Mouse (Mus musculus) MEL (cell line): ENCODE results near the gene Afdn. TPM values are rescaled to one million over a fixed set of nuclear protein-coding genes. Genes with fewer than 3 reads are reported as not detected.

Experiments
- DNase-seq: peaks from one replicate; pipeline ENCODE4 v3.0.0; 2011; ENCODE audit warnings: low read depth, low spot score
- H3K27ac ChIP-seq: 2 replicates; pipeline ENCODE4 v1.5.1; 2012; ENCODE audit warnings: low read depth, mild to moderate bottlenecking, control low read depth, low read length, moderate library complexity; ENCODE audit not compliant: control insufficient read depth
- H3K27me3 ChIP-seq, 2 experiments: fragments of 150-350 bp in 1 of 2; sonication (generic) in 1 of 2; 2 replicates each; pipeline ENCODE4 v1.6.1; 2012; ENCODE audit warnings: low read length in 2 of 2, mild to moderate bottlenecking in 2 of 2, improper control_type of control experiment in 1 of 2, moderate library complexity in 1 of 2; ENCODE audit not compliant: insufficient read depth in 2 of 2, control insufficient read depth in 1 of 2
- H3K36me3 ChIP-seq, 2 experiments: 2 replicates each; pipeline ENCODE4 v1.6.1; 2012 to 2014; ENCODE audit warnings: low read length in 2 of 2, improper control_type of control experiment in 1 of 2, inconsistent platforms in 1 of 2, mild to moderate bottlenecking in 1 of 2; ENCODE audit not compliant: insufficient read depth in 2 of 2, control insufficient read depth in 1 of 2
- H3K4me1 ChIP-seq, 2 experiments: fragments of 150-350 bp in 1 of 2; sonication (generic) in 1 of 2; 2 replicates each; pipeline ENCODE4 v1.6.1; 2012; ENCODE audit warnings: low read length in 2 of 2, improper control_type of control experiment in 1 of 2, mild to moderate bottlenecking in 1 of 2; ENCODE audit not compliant: insufficient read depth in 2 of 2, control insufficient read depth in 1 of 2
- H3K4me3 ChIP-seq, 2 experiments: fragments of 150-350 bp in 1 of 2; sonication (generic) in 1 of 2; 2 replicates each; pipeline ENCODE4 v1.5.1; 2012; ENCODE audit warnings: low read depth in 2 of 2, low read length in 2 of 2, mild to moderate bottlenecking in 2 of 2, moderate library complexity in 2 of 2, control low read depth in 1 of 2, improper control_type of control experiment in 1 of 2; ENCODE audit not compliant: control insufficient read depth in 1 of 2, insufficient read depth in 1 of 2
- H3K79me2 ChIP-seq: 2 replicates; pipeline ENCODE4 v1.6.1; 2012; ENCODE audit warnings: mild to moderate bottlenecking, low read length, moderate library complexity; ENCODE audit not compliant: control insufficient read depth, poor library complexity, insufficient read depth
- H3K9ac ChIP-seq: 2 replicates; pipeline ENCODE4 v1.6.1; 2012; ENCODE audit warnings: low read depth, mild to moderate bottlenecking, control low read depth, low read length, moderate library complexity; ENCODE audit not compliant: control insufficient read depth, poor library complexity, severe bottlenecking
- H3K9me3 ChIP-seq: fragments of 150-350 bp; sonication (generic); replicated peaks from 2 replicates; pipeline ENCODE4 v1.6.1; 2012; ENCODE audit warnings: mild to moderate bottlenecking, low read length, improper control_type of control experiment, moderate library complexity; ENCODE audit not compliant: insufficient read depth
- BHLHE40 ChIP-seq: IDR thresholded peaks from 2 replicates; pipeline ENCODE4 v1.6.1; 2012; ENCODE audit warnings: low read depth, mild to moderate bottlenecking, inconsistent platforms, low read length, improper control_type of control experiment, borderline replicate concordance
- ELF1 ChIP-seq: IDR thresholded peaks from 2 replicates; pipeline ENCODE4 v1.6.1; 2014; ENCODE audit warnings: low read depth, mild to moderate bottlenecking, inconsistent platforms, low read length, improper control_type of control experiment, moderate library complexity
- EP300 ChIP-seq, 2 experiments: IDR thresholded peaks; 2 replicates each; pipeline ENCODE4 v1.6.1; 2011; ENCODE audit warnings: improper control_type of control experiment in 2 of 2, low read length in 2 of 2, low read depth in 1 of 2, mild to moderate bottlenecking in 1 of 2
- HCFC1 ChIP-seq: IDR thresholded peaks from 2 replicates; pipeline ENCODE4 v1.6.1; 2012; ENCODE audit warnings: low read depth, mild to moderate bottlenecking, inconsistent platforms, low read length, improper control_type of control experiment, moderate library complexity
- JUND ChIP-seq: IDR thresholded peaks from 2 replicates; pipeline ENCODE4 v1.6.1; 2011; ENCODE audit warnings: low read depth, mild to moderate bottlenecking, improper control_type of control experiment, low read length
- KAT2A ChIP-seq: conservative IDR thresholded peaks from 2 replicates; pipeline ENCODE4 v1.6.1; 2012; ENCODE audit warnings: low read depth, low read length, improper control_type of control experiment, inconsistent platforms
- MAFK ChIP-seq: IDR thresholded peaks from 2 replicates; pipeline ENCODE4 v1.6.1; 2011; ENCODE audit warnings: low read depth, mild to moderate bottlenecking, low read length, improper control_type of control experiment, borderline replicate concordance
- MEF2A ChIP-seq: IDR thresholded peaks from 2 replicates; pipeline ENCODE4 v1.6.1; 2014; ENCODE audit warnings: low read depth, mild to moderate bottlenecking, inconsistent platforms, low read length, improper control_type of control experiment; ENCODE audit not compliant: poor library complexity, insufficient replicate concordance, severe bottlenecking; ENCODE audit errors: extremely low read depth
- MYB ChIP-seq: IDR thresholded peaks from 2 replicates; pipeline ENCODE4 v1.6.1; 2011; ENCODE audit warnings: mild to moderate bottlenecking, low read depth, low read length, improper control_type of control experiment
- NELFE ChIP-seq: IDR thresholded peaks from 2 replicates; pipeline ENCODE4 v1.6.1; 2011; ENCODE audit warnings: low read depth, low read length, improper control_type of control experiment
- NRF1 ChIP-seq: IDR thresholded peaks from 2 replicates; pipeline ENCODE4 v1.6.1; 2014; ENCODE audit warnings: low read depth, mild to moderate bottlenecking, inconsistent platforms, low read length, improper control_type of control experiment, moderate library complexity; ENCODE audit not compliant: poor library complexity, insufficient read depth, severe bottlenecking
- POLR2AphosphoS2 ChIP-seq: IDR thresholded peaks from 2 replicates; pipeline ENCODE4 v1.6.1; 2011; ENCODE audit warnings: low read length, improper control_type of control experiment
- RAD21 ChIP-seq: IDR thresholded peaks from 2 replicates; pipeline ENCODE4 v1.6.1; 2011; ENCODE audit warnings: mild to moderate bottlenecking, low read depth, low read length, improper control_type of control experiment
- RCOR1 ChIP-seq: IDR thresholded peaks from 2 replicates; pipeline ENCODE4 v1.6.1; 2012; ENCODE audit warnings: low read depth, mild to moderate bottlenecking, inconsistent platforms, low read length, improper control_type of control experiment
- TAL1 ChIP-seq: IDR thresholded peaks from 2 replicates; pipeline ENCODE4 v1.6.1; 2012; ENCODE audit warnings: mild to moderate bottlenecking, inconsistent platforms, low read length, moderate library complexity, mixed read lengths
- TBP ChIP-seq: IDR thresholded peaks from 2 replicates; pipeline ENCODE4 v1.8.0; 2011; ENCODE audit warnings: low read depth, low read length, improper control_type of control experiment
- TCF12 ChIP-seq: IDR thresholded peaks from 2 replicates; pipeline ENCODE4 v1.6.1; 2014; ENCODE audit warnings: low read depth, mild to moderate bottlenecking, inconsistent platforms, low read length, improper control_type of control experiment, moderate library complexity
- UBTF ChIP-seq: IDR thresholded peaks from 2 replicates; pipeline ENCODE4 v1.6.1; 2012; ENCODE audit warnings: low read depth, mild to moderate bottlenecking, inconsistent platforms, low read length, improper control_type of control experiment, moderate library complexity, borderline replicate concordance; ENCODE audit not compliant: insufficient read depth
- ZKSCAN1 ChIP-seq: IDR thresholded peaks from 2 replicates; pipeline ENCODE4 v1.6.1; 2012; ENCODE audit warnings: low read depth, mild to moderate bottlenecking, inconsistent platforms, low read length, improper control_type of control experiment, moderate library complexity
- polyA plus RNA-seq, 2 experiments: library from polyadenylated mRNA; stranded (reverse) in 1 of 2; unstranded in 1 of 2; fragments of >175 nt in 1 of 2; fragments of >200 nt in 1 of 2; gene quantifications; 2 replicates each; pipeline versions ENCODE4 v1.2.1 to v1.2.4; 2012; ENCODE audit warnings: low replicate concordance in 2 of 2, low read depth in 1 of 2; ENCODE audit not compliant: insufficient read length in 2 of 2, insufficient read depth in 1 of 2, missing spikeins in 1 of 2
- total RNA-seq: library from RNA; depleted of rRNA; stranded (reverse); fragments of 300-350 nt; gene quantifications from 2 replicates; pipeline ENCODE4 v1.2.3, GENCODE M21; 2012

The Afdn gene
- total and polyA plus RNA-seq, 3 experiments: 0.39 TPM; not detected in 1

GRCm38 (mm10) chr17:13738121-13738776, 22.1 kb upstream of the Afdn start:
- Histone ChIP-seq H3K9me3 (no peaks in the 10 kb centered on the region), H3K27ac (no peak overlapping the region), H3K9ac (no peak overlapping the region), H3K79me2 (no peaks in the 10 kb centered on the region), H3K4me1 (no peaks in the 10 kb centered on the region), H3K27me3 (no peaks in the 10 kb centered on the region), H3K36me3 (no peaks in the 10 kb centered on the region), H3K4me3 (no peak overlapping the region)
- no peak for DNase-seq
- no peak for TF ChIP-seq TBP
- no peak for TF ChIP-seq RAD21
- no peak for TF ChIP-seq MYB
- no peak for TF ChIP-seq NELFE

GRCm38 (mm10) chr17:13738916-13739315, 21.4 kb upstream of the Afdn start:
- Histone ChIP-seq H3K9me3 (no peaks in the 10 kb centered on the region), H3K4me1 (no peaks in the 10 kb centered on the region), H3K27me3 (no peaks in the 10 kb centered on the region), H3K79me2 (no peaks in the 10 kb centered on the region), H3K4me3 (no peak overlapping the region), H3K27ac (no peak overlapping the region), H3K36me3 (no peaks in the 10 kb centered on the region), H3K9ac (no peak overlapping the region)
- DNase-seq: no peak
- TF ChIP-seq MYB (no peak), NELFE (no peak), KAT2A (no peak), TAL1 (no peak), ZKSCAN1 (no peak), UBTF (no peak), POLR2AphosphoS2 (no peak), MEF2A (no peak), EP300 (IDR thresholded peaks at IDR 0.05; ENCODE audit: low read depth in 1 of 2, low read length in 2 of 2) (no peak), TBP (no peak), BHLHE40 (no peak), HCFC1 (no peak), TCF12 (no peak), JUND (no peak), NRF1 (no peak), MAFK (no peak), RCOR1 (no peak), ELF1 (no peak)
